Mouse (Mus musculus) bone marrow, adult 2 months (tissue): Measurements from ENCODE around the gene Cln5. TPM values are rescaled to one million over a fixed set of nuclear protein-coding genes. Genes with fewer than 3 reads are reported as not detected.
A peak's percentile ranks its signal among the peaks of the same experiment; 100 is the strongest.

Source experiments
- H3K27ac ChIP-seq: fragments of 200-500 bp; 2 replicates; pipeline ENCODE4 v1.5.1; 2012; ENCODE audit warnings: low read depth, mild to moderate bottlenecking, control low read depth, inconsistent platforms, low read length; ENCODE audit not compliant: control insufficient read depth, poor library complexity, insufficient read depth
- H3K4me1 ChIP-seq: fragments of 200-500 bp; 2 replicates; pipeline ENCODE4 v1.6.1; 2011; ENCODE audit warnings: low read length; ENCODE audit not compliant: control insufficient read depth, insufficient read depth
- H3K4me3 ChIP-seq: fragments of 200-500 bp; replicated peaks from 2 replicates; pipeline ENCODE3; 2011; ENCODE audit warnings: mild to moderate bottlenecking, low read depth, low read length, control low read depth; ENCODE audit not compliant: control insufficient read depth
- CTCF ChIP-seq: fragments of 200-500 bp; IDR thresholded peaks from 2 replicates; pipeline ENCODE4 v1.5.1; 2011; ENCODE audit warnings: low read length, control low read depth; ENCODE audit not compliant: control insufficient read depth, insufficient read depth
- POLR2A ChIP-seq: fragments of 200-500 bp; IDR thresholded peaks from 2 replicates; pipeline ENCODE4 v1.6.1; 2011; ENCODE audit warnings: low read depth, mild to moderate bottlenecking, control low read depth, low read length, borderline replicate concordance; ENCODE audit not compliant: control insufficient read depth
- WGBS: fragments of 180-500 bp; shearing (Covaris S2); methylation state at CpG from one replicate; pipeline ENCODE4 v1.1.7; 2018; 5-methylcytosine and 5-hydroxymethylcytosine counted together
- polyA plus RNA-seq: library from polyadenylated mRNA; stranded (reverse); fragments of >200 nt; gene quantifications from 2 replicates; pipeline ENCODE4 v1.2.4, GENCODE M21; 2011; ENCODE audit warnings: low replicate concordance; ENCODE audit not compliant: missing spikeins, insufficient read depth, insufficient read length

The Cln5 gene
- polyA plus RNA-seq, 1 experiment, result 15.5 TPM

GRCm38 (mm10) chr14:103051159-103051769, 18.8 kb upstream of the Cln5 start:
- TF ChIP-seq POLR2A, result no peak
- TF ChIP-seq CTCF, result peak; percentile 100

GRCm38 (mm10) chr14:103054731-103055130, 15.3 kb upstream of the Cln5 start:
- Histone ChIP-seq H3K27ac (no peak overlapping the region), H3K4me1 (peaks cover 1% of the 10 kb centered on the region; the same call in 1 of the 2 replicates), H3K4me3 (no peak overlapping the region)
- TF ChIP-seq CTCF (no peak), POLR2A (no peak)
- WGBS, result 86% methylated on average over 13 of the region's 13 CpGs

More at GRCm38 (mm10) chr14:103051159-103051769, 18.8 kb upstream of the Cln5 start:
- Histone ChIP-seq H3K27ac (no peak overlapping the region), H3K4me1 (peaks cover 1% of the 10 kb centered on the region; the same call in 1 of the 2 replicates), H3K4me3 (no peak overlapping the region)
- WGBS, result 19% methylated on average over 8 of the region's 8 CpGs

- 87% methylated on average over 7 of the region's 7 CpGs for WGBS
- Histone ChIP-seq H3K4me1 (peaks cover 1% of the 10 kb centered on the region; the same call in 1 of the 2 replicates), H3K27ac (no peak overlapping the region), H3K4me3 (no peak overlapping the region)
- no peak for TF ChIP-seq CTCF
- no peak for TF ChIP-seq POLR2A
Measured at GRCm38 (mm10) chr14:103056601-103057000, 13.4 kb upstream of the Cln5 start.

- Histone ChIP-seq H3K27ac (peak overlapping the region; percentile 90), H3K4me1 (peaks cover 1% of the 10 kb centered on the region; the same call in 1 of the 2 replicates), H3K4me3 (no peak overlapping the region)
- TF ChIP-seq CTCF (no peak), POLR2A (no peak)
- WGBS, result 2% methylated on average over 1 of the region's 1 CpGs
Measured at GRCm38 (mm10) chr14:103058998-103059397, 11.0 kb upstream of the Cln5 start.

- no peak overlapping the region for H3K4me3 ChIP-seq
- no peak for TF ChIP-seq CTCF
- TF ChIP-seq POLR2A, result no peak
- 38% methylated on average over 10 of the region's 10 CpGs for WGBS
- peaks cover 1% of the 10 kb centered on the region; the same call in 1 of the 2 replicates for H3K4me1 ChIP-seq
- peak overlapping the region; percentile 90 for H3K27ac ChIP-seq
Measured at GRCm38 (mm10) chr14:103059495-103059894, 10.5 kb upstream of the Cln5 start.

- Histone ChIP-seq H3K27ac (no peak overlapping the region), H3K4me3 (no peak overlapping the region), H3K4me1 (no peaks in the 10 kb centered on the region; the same call in 1 of the 2 replicates)
- 6% methylated on average over 10 of the region's 10 CpGs for WGBS
- peak; percentile 54 for TF ChIP-seq CTCF
- no peak for TF ChIP-seq POLR2A
Measured at GRCm38 (mm10) chr14:103065294-103066167, 4.5 kb upstream of the Cln5 start.

- WGBS, result 23% methylated on average over 12 of the region's 12 CpGs
- TF ChIP-seq CTCF (no peak), POLR2A (no peak)
- H3K27ac ChIP-seq, result peak overlapping the region; percentile 96
- H3K4me3 ChIP-seq, result peak overlapping the region; percentile 66
- no peaks in the 10 kb centered on the region; the same call in 1 of the 2 replicates for H3K4me1 ChIP-seq
Measured at GRCm38 (mm10) chr14:103069465-103069863, 552 bp upstream of the Cln5 start.

GRCm38 (mm10) chr14:103070790-103071189, 774 bp downstream of the Cln5 start:
- H3K4me1 ChIP-seq, result no peaks in the 10 kb centered on the region; the same call in 1 of the 2 replicates
- TF ChIP-seq POLR2A (no peak), CTCF (no peak)
- whole genome bisulfite sequencing, result 2% methylated on average over 10 of the region's 10 CpGs
- peak overlapping the region; percentile 96; the same call in 1 of the 2 replicates for H3K27ac ChIP-seq
- peak overlapping the region; percentile 62 for H3K4me3 ChIP-seq
